Mouse (Mus musculus): ENCODE data around the gene Faf1. TPM values are rescaled to one million over a fixed set of nuclear protein-coding genes. Genes with fewer than 3 reads are reported as not detected.
A peak's percentile ranks its signal among the peaks of the same experiment; 100 is the strongest.

Gene Faf1
- total RNA-seq, 1 experiment from 2014 or later: 28.7 TPM

- DNase-seq: no peak
Measured at GRCm38 (mm10) chr4:109979461-109980320, 303.3 kb downstream of the Faf1 start.

GRCm38 (mm10) chr4:109980321-109981082, 304.1 kb downstream of the Faf1 start:
- no peak for DNase-seq

GRCm38 (mm10) chr4:109981083-109981870, 304.9 kb downstream of the Faf1 start:
- no peak for DNase-seq

- peak; percentile 22 for DNase-seq
Measured at GRCm38 (mm10) chr4:109981871-109982680, 305.7 kb downstream of the Faf1 start.

- DNase-seq: no peak
Measured at GRCm38 (mm10) chr4:109982681-109983265, 306.4 kb downstream of the Faf1 start.

GRCm38 (mm10) chr4:109983281-109984001, 307.1 kb downstream of the Faf1 start:
- DNase-seq: no peak

- no peak for DNase-seq
Measured at GRCm38 (mm10) chr4:109984011-109984411, 307.6 kb downstream of the Faf1 start.

- DNase-seq: no peak
Measured at GRCm38 (mm10) chr4:109984496-109985423, 308.4 kb downstream of the Faf1 start.

GRCm38 (mm10) chr4:109985424-109986172, 309.2 kb downstream of the Faf1 start:
- no peak for DNase-seq

- DNase-seq: no peak
Measured at GRCm38 (mm10) chr4:109986301-109986700, 309.9 kb downstream of the Faf1 start.

GRCm38 (mm10) chr4:109986748-109987355, 310.5 kb downstream of the Faf1 start:
- no peak for DNase-seq

- DNase-seq: no peak
Measured at GRCm38 (mm10) chr4:109987560-109988362, 311.4 kb downstream of the Faf1 start.

- DNase-seq: no peak
Measured at GRCm38 (mm10) chr4:109988411-109988810, 312.0 kb downstream of the Faf1 start.

- DNase-seq: no peak
Measured at GRCm38 (mm10) chr4:109989213-109989612, 312.8 kb downstream of the Faf1 start.

- no peak for DNase-seq
Measured at GRCm38 (mm10) chr4:110006044-110006443, 329.7 kb downstream of the Faf1 start.

All from adrenal gland, postnatal 25 days (tissue).